Mouse (Mus musculus) limb, embryonic 12.5 days (tissue): ENCODE data around the gene Aebp1. TPM values are rescaled to one million over a fixed set of nuclear protein-coding genes. Genes with fewer than 3 reads are reported as not detected.
A peak's percentile ranks its signal among the peaks of the same experiment; 100 is the strongest.

ENCODE experiments used
- ATAC-seq: fragments of 200-750 bp; cut with Nextera tagmentation; 2 replicates; pipeline ENCODE4 v1.8.0; 2017; ENCODE audit warnings: low read depth, moderate TSS enrichment; ENCODE audit not compliant: insufficient number of reproducible peaks, insufficient read depth, low FRiP score, low TSS enrichment
- H3K27ac ChIP-seq: fragments of 300-500 bp; sonication (generic); 2 replicates; pipeline ENCODE4 v1.5.1; 2016; ENCODE audit warnings: mild to moderate bottlenecking, moderate library complexity
- H3K27me3 ChIP-seq: fragments of 300-500 bp; sonication (generic); 2 replicates; pipeline ENCODE4 v1.6.1; 2016; ENCODE audit warnings: mild to moderate bottlenecking, moderate library complexity
- H3K36me3 ChIP-seq: fragments of 300-500 bp; sonication (generic); 2 replicates; pipeline ENCODE4 v1.6.1; 2016; ENCODE audit warnings: mild to moderate bottlenecking, moderate library complexity
- H3K4me1 ChIP-seq: fragments of 300-500 bp; sonication (generic); replicated peaks from 2 replicates; pipeline ENCODE4 v1.6.1; 2016
- H3K4me2 ChIP-seq: fragments of 300-500 bp; sonication (generic); 2 replicates; pipeline ENCODE4 v1.6.1; 2016; ENCODE audit warnings: mild to moderate bottlenecking, moderate library complexity
- H3K4me3 ChIP-seq: fragments of 300-500 bp; sonication (generic); replicated peaks from 2 replicates; pipeline ENCODE4 v1.5.1; 2016; ENCODE audit warnings: mild to moderate bottlenecking
- H3K9ac ChIP-seq: fragments of 300-500 bp; sonication (generic); replicated peaks from 2 replicates; pipeline ENCODE4 v1.6.1; 2016; ENCODE audit warnings: mild to moderate bottlenecking, moderate library complexity
- H3K9me3 ChIP-seq: fragments of 300-500 bp; sonication (generic); 2 replicates; pipeline ENCODE4 v1.6.1; 2016; ENCODE audit warnings: mild to moderate bottlenecking, moderate library complexity
- WGBS: fragments of 180-500 bp; shearing (Covaris S2); methylation state at CpG from one replicate; pipeline ENCODE4 v1.1.7; 2016; 5-methylcytosine and 5-hydroxymethylcytosine counted together
- polyA plus RNA-seq: library from polyadenylated mRNA; unstranded; fragments of >200 nt; fragmentation: Nextera tagmentation; extraction: Ambion mirVana; gene quantifications from 2 replicates; pipeline ENCODE4 v1.2.1, GENCODE M21; 2016

Aebp1 gene
- polyA plus RNA-seq: 12.5 and 15.2 TPM in 2 replicates

- H3K27me3 ChIP-seq: peaks cover 46% of the 10 kb centered on the region
- no peak within 1 kb of the TSS for H3K27ac ChIP-seq
- no peaks in the 10 kb centered on the region; the same call in 1 of the 2 replicates for H3K9me3 ChIP-seq
- H3K4me1 ChIP-seq: peaks cover 23% of the 10 kb centered on the region
- peak within 1 kb of the TSS; percentile 64 for H3K9ac ChIP-seq
- ATAC-seq: no peak
- 2% methylated on average over 58 of the region's 59 CpGs for WGBS
- H3K4me3 ChIP-seq: peak within 1 kb of the TSS; percentile 48
- peak within 1 kb of the TSS; percentile 72 for H3K4me2 ChIP-seq
- peaks cover 7% of the 10 kb centered on the region; the same call in 1 of the 2 replicates for H3K36me3 ChIP-seq
Observed at GRCm38 (mm10) chr11:5861678-5862393, at the start of gene Aebp1. Gene Aebp1 (plus strand): TSS chr11:5861947.

GRCm38 (mm10) chr11:5813381-5813780 is 48.4 kb upstream of the Aebp1 start:
- no peak overlapping the region for H3K27ac ChIP-seq
- no peak for ATAC-seq
- H3K4me1 ChIP-seq: no peaks in the 10 kb centered on the region
- H3K4me2 ChIP-seq: no peak overlapping the region
- peaks cover 7% of the 10 kb centered on the region; the same call in 1 of the 2 replicates for H3K9me3 ChIP-seq
- WGBS: 80% methylated on average over 10 of the region's 10 CpGs
- H3K36me3 ChIP-seq: no peaks in the 10 kb centered on the region
- H3K4me3 ChIP-seq: no peak overlapping the region
- H3K9ac ChIP-seq: no peak overlapping the region
- no peaks in the 10 kb centered on the region for H3K27me3 ChIP-seq

- no peak for ATAC-seq
- Histone ChIP-seq H3K4me2 (no peak overlapping the region), H3K4me3 (no peak overlapping the region), H3K4me1 (no peaks in the 10 kb centered on the region), H3K36me3 (no peaks in the 10 kb centered on the region), H3K27me3 (no peaks in the 10 kb centered on the region), H3K9me3 (no peaks in the 10 kb centered on the region), H3K27ac (no peak overlapping the region), H3K9ac (no peak overlapping the region)
- 74% methylated on average over 2 of the region's 2 CpGs for WGBS
Observed at GRCm38 (mm10) chr11:5819223-5819622, 42.5 kb upstream of the Aebp1 start.

- H3K27me3 ChIP-seq: no peaks in the 10 kb centered on the region
- H3K4me2 ChIP-seq: no peak overlapping the region
- no peak for ATAC-seq
- H3K4me3 ChIP-seq: no peak overlapping the region
- peaks cover 26% of the 10 kb centered on the region for H3K36me3 ChIP-seq
- no peak overlapping the region for H3K27ac ChIP-seq
- no peak overlapping the region for H3K9ac ChIP-seq
- no peaks in the 10 kb centered on the region for H3K9me3 ChIP-seq
- 0 out of 2 replicates have a peak, but pooled peaks cover 3% of the 10 kb centered on the region for H3K4me1 ChIP-seq
Observed at GRCm38 (mm10) chr11:5825432-5825831, 36.3 kb upstream of the Aebp1 start.

- Histone ChIP-seq H3K9ac (no peak overlapping the region), H3K27me3 (no peaks in the 10 kb centered on the region), H3K27ac (no peak overlapping the region), H3K4me2 (no peak overlapping the region), H3K4me3 (no peak overlapping the region), H3K4me1 (0 out of 2 replicates have a peak, but pooled peaks cover 3% of the 10 kb centered on the region), H3K9me3 (no peaks in the 10 kb centered on the region), H3K36me3 (peaks cover 51% of the 10 kb centered on the region)
- 91% methylated on average over 5 of the region's 5 CpGs for WGBS
- no peak for ATAC-seq
Observed at GRCm38 (mm10) chr11:5827931-5828330, 33.8 kb upstream of the Aebp1 start.

GRCm38 (mm10) chr11:5828509-5829191 is 33.1 kb upstream of the Aebp1 start:
- no peak for ATAC-seq
- no peak overlapping the region for H3K27ac ChIP-seq
- no peak overlapping the region for H3K9ac ChIP-seq
- WGBS: 85% methylated on average over 11 of the region's 11 CpGs
- H3K4me2 ChIP-seq: no peak overlapping the region
- H3K36me3 ChIP-seq: peaks cover 55% of the 10 kb centered on the region
- H3K27me3 ChIP-seq: no peaks in the 10 kb centered on the region
- 0 out of 2 replicates have a peak, but pooled peaks cover 3% of the 10 kb centered on the region for H3K4me1 ChIP-seq
- H3K9me3 ChIP-seq: no peaks in the 10 kb centered on the region
- no peak overlapping the region for H3K4me3 ChIP-seq

- Histone ChIP-seq H3K9me3 (no peaks in the 10 kb centered on the region), H3K4me2 (no peak overlapping the region), H3K9ac (no peak overlapping the region), H3K4me3 (no peak overlapping the region), H3K36me3 (peaks cover 62% of the 10 kb centered on the region), H3K27ac (no peak overlapping the region), H3K4me1 (0 out of 2 replicates have a peak, but pooled peaks cover 3% of the 10 kb centered on the region), H3K27me3 (no peaks in the 10 kb centered on the region)
- WGBS: 91% methylated on average over 12 of the region's 12 CpGs
- no peak for ATAC-seq
Observed at GRCm38 (mm10) chr11:5829327-5829726, 32.4 kb upstream of the Aebp1 start.

GRCm38 (mm10) chr11:5834506-5834905 is 27.2 kb upstream of the Aebp1 start:
- Histone ChIP-seq H3K27ac (no peak overlapping the region), H3K36me3 (peaks cover 52% of the 10 kb centered on the region), H3K27me3 (no peaks in the 10 kb centered on the region), H3K9me3 (no peaks in the 10 kb centered on the region), H3K4me2 (no peak overlapping the region), H3K9ac (no peak overlapping the region), H3K4me3 (no peak overlapping the region), H3K4me1 (0 out of 2 replicates have a peak, but pooled peaks cover 3% of the 10 kb centered on the region)
- WGBS: 79% methylated on average over 9 of the region's 9 CpGs
- ATAC-seq: no peak

GRCm38 (mm10) chr11:5835057-5835456 is 26.7 kb upstream of the Aebp1 start:
- Histone ChIP-seq H3K27me3 (no peaks in the 10 kb centered on the region), H3K4me3 (no peak overlapping the region), H3K36me3 (peaks cover 47% of the 10 kb centered on the region), H3K9me3 (no peaks in the 10 kb centered on the region), H3K4me1 (peaks cover 8% of the 10 kb centered on the region; the same call in 1 of the 2 replicates), H3K4me2 (no peak overlapping the region), H3K27ac (no peak overlapping the region), H3K9ac (no peak overlapping the region)
- ATAC-seq: no peak
- 87% methylated on average over 7 of the region's 7 CpGs for WGBS

- Histone ChIP-seq H3K4me3 (no peak overlapping the region), H3K27ac (no peak overlapping the region), H3K36me3 (peaks cover 40% of the 10 kb centered on the region), H3K9ac (no peak overlapping the region), H3K9me3 (no peaks in the 10 kb centered on the region), H3K4me2 (no peak overlapping the region), H3K27me3 (no peaks in the 10 kb centered on the region), H3K4me1 (peaks cover 12% of the 10 kb centered on the region; the same call in 1 of the 2 replicates)
- 48% methylated on average over 1 of the region's 1 CpGs for WGBS
- no peak for ATAC-seq
Observed at GRCm38 (mm10) chr11:5836126-5836525, 25.6 kb upstream of the Aebp1 start.
